Mouse (Mus musculus): ENCODE measurements at regions not wholly inside any gene's neighbourhood (a gene's known extent, or its start where the extent isn't known, plus 50 kb on each side); places are given as distances from the start of the nearest gene placed in this dataset.
"Not testable (repeated sequence)": the region's sequence is repeated elsewhere in the genome, so short reads cannot be mapped to it uniquely, and the experiment has no call there.

DNA sequence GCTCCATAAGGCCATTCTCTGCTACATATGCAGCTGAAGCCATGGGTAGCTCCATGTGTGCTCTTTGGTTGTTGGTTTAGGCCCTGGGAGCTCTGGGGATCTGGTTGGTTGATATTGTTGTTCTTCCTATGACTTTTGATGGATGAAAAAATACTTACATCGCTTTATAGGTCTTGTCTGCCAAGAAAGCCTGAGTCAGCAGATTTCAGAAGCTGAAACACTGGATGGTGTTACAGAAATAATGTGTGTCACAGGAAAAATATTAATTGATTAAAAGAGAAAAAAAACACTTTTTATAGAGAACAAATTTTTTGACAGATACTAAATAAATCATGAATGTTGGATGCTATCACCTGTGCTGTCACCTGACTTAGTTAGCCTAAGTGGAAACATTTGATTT, 52.4 kb upstream of the Plxna2 start:
- no peak for DNase-seq (ENCODE audit: low spot score)

DNA sequence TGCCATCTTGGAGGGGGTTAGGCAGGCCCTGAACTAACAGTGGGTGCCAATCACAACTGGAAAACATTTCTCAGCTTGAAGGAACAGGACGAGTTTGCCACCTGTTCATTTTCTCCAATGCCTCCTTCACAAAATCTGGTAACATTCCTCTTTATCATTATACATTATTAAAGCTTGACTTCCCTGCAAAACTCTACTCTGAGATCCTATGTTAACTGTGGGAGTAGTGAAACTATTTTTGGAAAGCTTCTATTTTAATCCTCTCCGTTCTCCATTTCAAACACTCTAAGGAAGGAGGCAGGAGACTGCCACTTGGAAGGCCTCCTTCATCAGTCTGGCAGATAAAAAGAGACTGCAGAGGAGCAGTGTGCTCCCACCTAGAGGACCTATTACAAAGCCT, 54.1 kb upstream of the Plxna2 start:
- DNase-seq (ENCODE audit: low spot score) = peak; percentile 28

- no peak for DNase-seq (ENCODE audit: low spot score)
These were observed 56.9 kb upstream of the Plxna2 start for GRCm38 (mm10) chr1:194561098-194561497.

DNA sequence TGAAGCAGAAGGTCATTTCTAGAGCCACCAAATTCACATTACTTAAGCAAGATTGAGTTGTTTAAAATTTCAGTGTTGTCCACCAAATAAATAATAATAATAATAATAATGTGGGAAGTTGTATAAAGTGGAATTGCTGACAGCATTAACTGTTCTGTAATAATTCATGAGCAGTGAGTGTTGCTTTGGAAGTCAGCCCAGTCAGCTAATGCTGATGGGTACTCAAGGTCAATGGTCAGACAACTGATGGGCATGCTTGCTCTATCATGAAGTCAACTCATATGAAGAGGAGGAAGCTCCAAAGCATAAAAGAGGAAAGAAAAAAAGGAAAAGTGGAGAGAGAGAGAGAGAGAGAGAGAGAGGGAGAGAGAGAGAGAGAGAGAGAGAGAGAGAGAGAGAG, 69.4 kb upstream of the Plxna2 start:
- no peak for DNase-seq (ENCODE audit: low spot score)

DNA sequence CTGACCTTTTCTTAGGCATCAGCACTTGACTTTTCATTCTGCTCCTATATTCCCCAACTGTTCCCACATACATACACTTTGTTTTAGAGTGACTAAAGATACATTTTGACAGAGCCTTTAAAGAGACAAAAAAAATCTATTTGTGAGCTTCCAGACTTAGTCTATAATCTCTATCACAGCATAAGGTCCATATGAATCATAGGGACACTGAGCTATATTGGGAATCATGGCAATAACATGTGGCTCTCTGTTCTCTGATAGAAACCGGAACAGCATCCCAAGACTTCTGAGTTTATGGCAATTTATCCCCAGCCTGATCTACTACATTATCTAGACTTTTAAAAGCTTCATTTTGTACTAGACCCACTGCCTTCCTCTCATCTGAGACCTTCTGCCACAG, 69.8 kb upstream of the Plxna2 start:
- DNase-seq (ENCODE audit: low spot score) = no peak

DNA sequence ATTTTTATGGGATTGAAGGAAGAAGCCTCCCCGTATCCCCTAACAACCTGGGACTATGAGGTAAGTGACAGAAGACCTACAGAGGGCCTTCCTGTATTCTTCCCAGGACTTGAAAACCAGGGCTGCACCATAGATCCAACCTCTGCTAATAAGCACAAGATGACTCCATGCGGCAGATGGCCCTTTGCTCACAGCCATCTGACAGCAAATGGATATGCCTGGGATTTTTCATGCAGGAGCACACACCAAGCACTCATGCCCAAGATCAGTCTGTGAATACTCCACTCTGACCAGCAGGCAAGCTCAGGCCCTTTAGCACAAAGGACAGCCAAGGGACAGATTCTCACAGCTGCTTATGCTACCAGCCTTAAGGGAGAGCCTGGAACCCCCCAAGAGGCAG, 77.1 kb upstream of the Plxna2 start:
- no peak for DNase-seq (ENCODE audit: low spot score)

- DNase-seq (ENCODE audit: low spot score) = no peak
These were observed 90.5 kb upstream of the Plxna2 start for GRCm38 (mm10) chr1:194527342-194528165.

- no peak for DNase-seq (ENCODE audit: low spot score)
These were observed 93.0 kb upstream of the Plxna2 start for GRCm38 (mm10) chr1:194524976-194525375.

- DNase-seq (ENCODE audit: low spot score) = no peak
These were observed 96.8 kb upstream of the Plxna2 start for GRCm38 (mm10) chr1:194521216-194521615.

DNA sequence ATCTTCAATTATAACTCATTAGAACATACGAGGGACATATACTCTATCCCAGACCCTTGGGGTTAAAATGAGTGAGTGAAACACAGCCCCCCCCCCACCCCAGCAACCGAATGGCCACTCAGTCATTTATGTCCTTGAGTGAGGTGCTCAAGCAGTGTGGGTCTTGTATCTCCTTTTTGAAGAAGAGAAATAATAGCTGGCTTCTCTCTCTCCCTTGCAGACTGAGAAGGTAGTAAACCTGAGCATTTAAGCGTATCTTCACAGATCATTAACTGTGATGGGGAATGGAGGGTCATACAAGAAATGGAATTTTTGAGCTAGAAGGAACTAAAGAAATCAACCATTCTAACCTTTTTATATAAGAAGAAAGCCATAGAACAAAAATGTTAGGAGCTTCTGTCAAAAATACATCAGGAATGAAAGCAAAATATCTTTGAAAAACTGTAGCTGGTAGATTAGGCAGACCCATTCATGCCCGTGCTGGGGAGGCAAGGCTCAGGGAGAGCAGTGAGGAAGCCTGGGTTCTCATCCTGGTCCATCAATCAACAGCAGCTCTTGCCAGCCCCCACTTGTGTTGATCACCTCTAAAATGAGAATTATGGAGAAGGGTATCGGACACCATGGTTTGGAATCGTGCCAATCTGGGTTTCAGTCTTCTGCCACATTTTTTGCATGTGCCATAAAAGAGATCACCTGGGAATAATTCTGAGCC, 98.4 kb upstream of the Plxna2 start:
- no peak for DNase-seq (ENCODE audit: low spot score)

- no peak for DNase-seq (ENCODE audit: low spot score)
These were observed 101.9 kb upstream of the Plxna2 start for GRCm38 (mm10) chr1:194516136-194516535.

DNA sequence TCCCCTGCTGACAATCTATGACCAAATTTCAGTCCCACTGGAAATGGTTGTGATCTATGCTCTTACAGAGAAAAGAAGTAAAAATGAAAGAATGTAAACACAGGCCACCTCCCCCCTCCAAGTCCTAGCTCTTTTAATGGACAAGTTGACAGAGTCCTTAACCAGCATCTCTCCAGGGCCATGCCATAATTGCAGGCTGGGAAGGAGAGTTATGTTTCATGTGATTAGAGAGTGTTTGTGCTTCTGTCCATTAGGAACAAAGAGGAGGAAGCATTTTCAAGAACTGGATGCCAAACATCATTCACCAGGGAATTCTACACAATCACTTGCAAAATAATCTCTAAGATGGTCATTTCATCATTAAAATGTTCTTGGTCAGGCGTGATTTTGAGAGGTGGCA, 109.7 kb upstream of the Plxna2 start:
- no peak for DNase-seq (ENCODE audit: low spot score)

- DNase-seq (ENCODE audit: low spot score) = no peak
These were observed 112.2 kb upstream of the Plxna2 start for GRCm38 (mm10) chr1:194505826-194506225.

GRCm38 (mm10) chr1:194504207-194504606, 113.8 kb upstream of the Plxna2 start:
- DNase-seq (ENCODE audit: low spot score) = no peak

GRCm38 (mm10) chr1:194503517-194503916, 114.5 kb upstream of the Plxna2 start:
- DNase-seq (ENCODE audit: low spot score) = no peak

DNA sequence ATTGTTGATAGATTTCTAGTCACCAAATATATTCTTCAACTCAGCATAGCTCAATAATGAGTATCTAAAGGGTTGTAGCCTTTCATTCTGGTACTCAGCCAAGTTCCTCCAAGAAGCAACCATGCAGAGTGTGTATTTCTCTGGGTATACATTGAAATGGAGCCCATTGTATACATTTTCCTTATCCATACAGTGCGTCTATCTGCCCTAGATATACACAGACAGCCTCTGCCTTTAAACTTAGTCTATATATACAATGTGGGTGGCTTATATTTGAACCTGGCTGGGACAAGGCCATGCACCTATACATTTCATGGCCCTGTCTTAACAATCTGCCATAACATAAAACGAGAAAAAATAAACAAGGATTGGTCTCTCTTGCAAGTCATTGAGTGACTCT, 121.6 kb upstream of the Plxna2 start:
- DNase-seq (ENCODE audit: low spot score) = no peak

- no peak for DNase-seq (ENCODE audit: low spot score)
These were observed 126.9 kb upstream of the Plxna2 start for GRCm38 (mm10) chr1:194491111-194491510.

GRCm38 (mm10) chr1:194488126-194488525, 129.9 kb upstream of the Plxna2 start:
- no peak for DNase-seq (ENCODE audit: low spot score)

DNA sequence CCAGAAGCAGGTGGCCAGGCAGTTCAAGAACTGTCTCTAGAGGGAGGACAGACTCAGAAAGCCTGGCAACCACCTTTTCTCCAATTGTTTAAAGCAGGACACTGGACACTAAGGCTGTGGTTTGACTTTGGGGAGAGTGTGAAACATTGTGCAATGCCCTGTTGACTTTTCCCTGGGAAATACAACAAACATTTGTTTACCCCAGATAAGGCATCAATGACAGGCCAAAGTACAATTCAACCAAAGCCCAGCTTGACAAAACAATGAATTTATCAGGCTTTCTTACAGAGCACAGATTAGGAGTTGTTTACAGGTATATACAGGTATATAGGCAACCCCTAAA, 135.3 kb upstream of the Plxna2 start:
- DNase-seq (ENCODE audit: low spot score) = no peak

- no peak for DNase-seq (ENCODE audit: low spot score)
These were observed 135.9 kb upstream of the Plxna2 start for GRCm38 (mm10) chr1:194482001-194482716.

DNA sequence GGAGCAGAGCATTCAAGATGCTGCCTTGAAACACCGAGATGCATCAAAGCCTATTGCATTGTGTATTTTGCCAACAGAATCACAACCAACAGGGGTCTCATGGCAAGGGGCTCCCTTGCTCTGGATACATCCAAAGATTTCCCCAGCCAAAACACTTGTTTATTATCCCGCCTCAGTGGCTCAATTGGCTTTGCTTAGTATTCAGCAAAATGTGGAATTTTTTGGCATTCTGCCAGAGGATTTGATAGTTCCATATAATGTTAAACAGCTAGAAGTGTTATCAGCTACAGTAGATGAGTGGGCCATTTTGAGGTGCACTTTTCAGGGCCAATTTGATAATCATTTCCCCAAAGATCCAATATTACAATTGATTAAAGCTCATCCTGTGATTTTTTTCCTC, 146.7 kb upstream of the Plxna2 start:
- DNase-seq (ENCODE audit: low spot score) = not testable (repeated sequence)

GRCm38 (mm10) chr1:194452480-194452879, 165.5 kb upstream of the Plxna2 start:
- DNase-seq (ENCODE audit: low spot score) = peak; percentile 2

DNA sequence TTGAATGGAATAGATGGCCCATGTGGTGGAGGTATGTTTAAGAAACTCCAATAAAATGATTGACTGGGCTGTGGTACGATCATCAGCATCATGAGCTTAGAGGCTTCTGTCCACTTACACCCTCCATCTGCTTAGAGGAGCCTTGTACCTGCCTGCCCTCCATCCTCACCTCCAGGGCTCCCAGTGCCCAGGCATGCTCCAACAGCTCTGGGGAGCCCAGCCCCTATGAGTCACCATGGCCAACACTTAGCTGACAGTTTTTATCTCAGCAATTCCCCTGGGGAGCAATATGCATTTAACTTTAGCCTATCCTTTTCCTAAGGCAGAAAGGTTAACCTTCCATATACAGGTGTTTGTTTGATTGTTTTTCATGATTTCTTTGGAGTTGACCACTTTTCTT, 174.3 kb upstream of the Plxna2 start:
- no peak for DNase-seq (ENCODE audit: low spot score)
